Mouse (Mus musculus) forebrain, embryonic 11.5 days (tissue): Measurements from ENCODE around the gene Dand5. TPM values are rescaled to one million over a fixed set of nuclear protein-coding genes. Genes with fewer than 3 reads are reported as not detected.

Experiments used
- ATAC-seq: fragments of 200-750 bp; cut with Nextera tagmentation; replicated peaks from 2 replicates; pipeline ENCODE4 v1.8.0; 2017; ENCODE audit warnings: moderate TSS enrichment; ENCODE audit not compliant: low FRiP score
- DNase-seq: peaks from one replicate; pipeline ENCODE4 v3.0.0-alpha.2; 2017; ENCODE audit warnings: low spot score
- H3K27ac ChIP-seq: fragments of 300-500 bp; sonication (generic); 2 replicates; pipeline ENCODE4 v1.5.1; 2014; ENCODE audit warnings: low read depth, low read length
- H3K27me3 ChIP-seq: fragments of 300-500 bp; sonication (generic); 2 replicates; pipeline ENCODE4 v1.6.1; 2014; ENCODE audit warnings: mild to moderate bottlenecking, low read length, mixed read lengths; ENCODE audit not compliant: control insufficient read depth, insufficient read depth
- H3K36me3 ChIP-seq: fragments of 300-500 bp; sonication (generic); 2 replicates; pipeline ENCODE4 v1.6.1; 2014; ENCODE audit warnings: mild to moderate bottlenecking, low read length, moderate library complexity, mixed read lengths; ENCODE audit not compliant: control insufficient read depth, insufficient read depth
- H3K4me1 ChIP-seq: fragments of 300-500 bp; sonication (generic); replicated peaks from 2 replicates; pipeline ENCODE4 v1.6.1; 2014; ENCODE audit warnings: low read length, mixed read lengths; ENCODE audit not compliant: control insufficient read depth, insufficient read depth
- H3K4me2 ChIP-seq: fragments of 300-500 bp; sonication (generic); 2 replicates; pipeline ENCODE4 v1.6.1; 2014; ENCODE audit warnings: low read depth, mild to moderate bottlenecking, low read length, moderate library complexity, mixed read lengths; ENCODE audit not compliant: severe bottlenecking
- H3K4me3 ChIP-seq: fragments of 300-500 bp; sonication (generic); 2 replicates; pipeline ENCODE4 v1.5.1; 2014; ENCODE audit warnings: low read depth, low read length
- H3K9ac ChIP-seq: fragments of 300-500 bp; sonication (generic); 2 replicates; pipeline ENCODE4 v1.6.1; 2014; ENCODE audit warnings: low read length
- H3K9me3 ChIP-seq: fragments of 300-500 bp; sonication (generic); 2 replicates; pipeline ENCODE4 v1.6.1; 2016; ENCODE audit warnings: low read length, mixed read lengths; ENCODE audit not compliant: control insufficient read depth
- WGBS: fragments of 180-500 bp; shearing (Covaris S2); extraction: QIAGEN DNeasy Blood & Tissue Kit; methylation state at CpG from one replicate; pipeline ENCODE4 v1.1.7; 2014; 5-methylcytosine and 5-hydroxymethylcytosine counted together
- polyA plus RNA-seq: library from polyadenylated mRNA; unstranded; fragments of >200 nt; fragmentation: Nextera tagmentation; extraction: Ambion mirVana; gene quantifications from 2 replicates; pipeline ENCODE4 v1.2.1, GENCODE M21; 2014

Gene Dand5
- polyA plus RNA-seq, 1 experiment from 2014 or later = 5.5 TPM

- Histone ChIP-seq H3K27ac (0 out of 2 replicates have a peak overlapping the region, but pooled peaks have one; percentile 66), H3K9me3 (no peaks in the 10 kb centered on the region), H3K36me3 (peaks cover 30% of the 10 kb centered on the region; the same call in 1 of the 2 replicates), H3K4me2 (peak overlapping the region; percentile 85), H3K4me1 (peaks cover 15% of the 10 kb centered on the region), H3K4me3 (peak overlapping the region; percentile 98), H3K9ac (peak overlapping the region; percentile 97), H3K27me3 (no peaks in the 10 kb centered on the region)
- ATAC-seq (no peak), DNase-seq (peak; percentile 73)
- WGBS = 20% methylated on average over 12 of the region's 12 CpGs
These were observed 22.9 kb upstream of the Dand5 start for GRCm38 (mm10) chr8:84845355-84846093.

GRCm38 (mm10) chr8:84844397-84845070, 21.9 kb upstream of the Dand5 start:
- peak overlapping the region; percentile 98 for H3K4me3 ChIP-seq
- ATAC-seq = no peak
- no peak overlapping the region for H3K27ac ChIP-seq
- no peak overlapping the region; the same call in 1 of the 2 replicates for H3K9ac ChIP-seq
- peaks cover 19% of the 10 kb centered on the region for H3K4me1 ChIP-seq
- peaks cover 30% of the 10 kb centered on the region; the same call in 1 of the 2 replicates for H3K36me3 ChIP-seq
- 88% methylated on average over 9 of the region's 9 CpGs for WGBS
- H3K4me2 ChIP-seq = peak overlapping the region; percentile 85; the same call in 1 of the 2 replicates
- no peaks in the 10 kb centered on the region for H3K9me3 ChIP-seq
- no peak for DNase-seq
- no peaks in the 10 kb centered on the region for H3K27me3 ChIP-seq

- 85% methylated on average over 1 of the region's 1 CpGs for WGBS
- Histone ChIP-seq H3K9me3 (no peaks in the 10 kb centered on the region), H3K36me3 (peaks cover 35% of the 10 kb centered on the region; the same call in 1 of the 2 replicates), H3K4me1 (peaks cover 17% of the 10 kb centered on the region), H3K27ac (no peak overlapping the region), H3K9ac (no peak overlapping the region), H3K4me2 (no peak overlapping the region), H3K27me3 (no peaks in the 10 kb centered on the region), H3K4me3 (no peak overlapping the region)
- DNase-seq (no peak), ATAC-seq (no peak)
These were observed 18.9 kb upstream of the Dand5 start for GRCm38 (mm10) chr8:84841514-84841913.

GRCm38 (mm10) chr8:84840248-84840999, 17.8 kb upstream of the Dand5 start, which contains the start of gene Rad23a:
TSS of gene Rad23a (minus strand) at chr8:84840665.
- H3K4me1 ChIP-seq = peaks cover 17% of the 10 kb centered on the region
- peak within 1 kb of the TSS; percentile 77 for H3K27ac ChIP-seq
- WGBS = under 1% methylated on average over 53 of the region's 55 CpGs
- peak within 1 kb of the TSS; percentile 65 for H3K4me2 ChIP-seq
- H3K9me3 ChIP-seq = no peaks in the 10 kb centered on the region
- peaks cover 35% of the 10 kb centered on the region; the same call in 1 of the 2 replicates for H3K36me3 ChIP-seq
- DNase-seq (peak; percentile 95), ATAC-seq (peak; percentile 95)
- H3K4me3 ChIP-seq = peak within 1 kb of the TSS; percentile 97
- no peaks in the 10 kb centered on the region for H3K27me3 ChIP-seq
- peak within 1 kb of the TSS; percentile 95 for H3K9ac ChIP-seq

GRCm38 (mm10) chr8:84839875-84840247, 17.2 kb upstream of the Dand5 start:
- peak overlapping the region; percentile 77 for H3K27ac ChIP-seq
- H3K27me3 ChIP-seq = no peaks in the 10 kb centered on the region
- H3K9me3 ChIP-seq = no peaks in the 10 kb centered on the region
- peak overlapping the region; percentile 95 for H3K9ac ChIP-seq
- H3K4me2 ChIP-seq = peak overlapping the region; percentile 65
- WGBS = 4% methylated on average over 7 of the region's 7 CpGs
- ATAC-seq (no peak), DNase-seq (no peak)
- H3K4me3 ChIP-seq = peak overlapping the region; percentile 97
- peaks cover 33% of the 10 kb centered on the region; the same call in 1 of the 2 replicates for H3K36me3 ChIP-seq
- H3K4me1 ChIP-seq = peaks cover 17% of the 10 kb centered on the region

GRCm38 (mm10) chr8:84839411-84839810, 16.8 kb upstream of the Dand5 start:
- 95% methylated on average over 2 of the region's 2 CpGs for WGBS
- H3K36me3 ChIP-seq = peaks cover 34% of the 10 kb centered on the region; the same call in 1 of the 2 replicates
- peak overlapping the region; percentile 97 for H3K4me3 ChIP-seq
- DNase-seq = no peak
- no peaks in the 10 kb centered on the region for H3K27me3 ChIP-seq
- peaks cover 15% of the 10 kb centered on the region for H3K4me1 ChIP-seq
- H3K9ac ChIP-seq = peak overlapping the region; percentile 95
- ATAC-seq = no peak
- H3K4me2 ChIP-seq = peak overlapping the region; percentile 65
- no peak overlapping the region for H3K27ac ChIP-seq
- H3K9me3 ChIP-seq = no peaks in the 10 kb centered on the region

GRCm38 (mm10) chr8:84838513-84838912, 15.9 kb upstream of the Dand5 start:
- DNase-seq (no peak), ATAC-seq (no peak)
- Histone ChIP-seq H3K27me3 (no peaks in the 10 kb centered on the region), H3K36me3 (peaks cover 27% of the 10 kb centered on the region; the same call in 1 of the 2 replicates), H3K27ac (no peak overlapping the region), H3K9me3 (no peaks in the 10 kb centered on the region), H3K9ac (no peak overlapping the region), H3K4me1 (peaks cover 10% of the 10 kb centered on the region; the same call in 1 of the 2 replicates), H3K4me3 (no peak overlapping the region), H3K4me2 (no peak overlapping the region)
- WGBS = 90% methylated on average over 5 of the region's 5 CpGs

GRCm38 (mm10) chr8:84837912-84838470, 15.4 kb upstream of the Dand5 start:
- no peak overlapping the region for H3K4me3 ChIP-seq
- 88% methylated on average over 15 of the region's 15 CpGs for WGBS
- H3K4me2 ChIP-seq = no peak overlapping the region
- peaks cover 24% of the 10 kb centered on the region; the same call in 1 of the 2 replicates for H3K36me3 ChIP-seq
- DNase-seq (no peak), ATAC-seq (no peak)
- no peak overlapping the region for H3K27ac ChIP-seq
- H3K9ac ChIP-seq = no peak overlapping the region
- H3K4me1 ChIP-seq = peaks cover 10% of the 10 kb centered on the region; the same call in 1 of the 2 replicates
- H3K27me3 ChIP-seq = no peaks in the 10 kb centered on the region
- no peaks in the 10 kb centered on the region for H3K9me3 ChIP-seq
